Mouse (Mus musculus): ENCODE measurements around the gene Rapsn. TPM values are rescaled to one million over a fixed set of nuclear protein-coding genes. Genes with fewer than 3 reads are reported as not detected.
A peak's percentile ranks its signal among the peaks of the same experiment; 100 is the strongest.
"Not testable (repeated sequence)": the region's sequence is repeated elsewhere in the genome, so short reads cannot be mapped to it uniquely, and the experiment has no call there.

The Rapsn gene
- polyA plus RNA-seq, 1 experiment from 2014 or later: 2.7 TPM

GRCm38 (mm10) chr2:91027391-91028214, 7.8 kb upstream of the Rapsn start:
- 75% methylated on average over 9 of the region's 9 CpGs for WGBS
- Histone ChIP-seq H3K9ac (replicated peaks) (no peak overlapping the region), H3K4me1 (no peaks in the 10 kb centered on the region), H3K27me3 (replicated peaks) (no peaks in the 10 kb centered on the region), H3K4me3 (replicated peaks) (no peak overlapping the region), H3K9me3 (replicated peaks) (no peaks in the 10 kb centered on the region), H3K36me3 (no peaks in the 10 kb centered on the region), H3K4me2 (no peak overlapping the region), H3K27ac (replicated peaks) (no peak overlapping the region)
- ATAC-seq (ENCODE audit: low FRiP score): no peak

- Histone ChIP-seq H3K9me3 (replicated peaks) (no peaks in the 10 kb centered on the region), H3K9ac (replicated peaks) (no peak overlapping the region), H3K27me3 (replicated peaks) (no peaks in the 10 kb centered on the region), H3K27ac (replicated peaks) (no peak overlapping the region), H3K4me2 (no peak overlapping the region), H3K4me3 (replicated peaks) (no peak overlapping the region), H3K4me1 (no peaks in the 10 kb centered on the region), H3K36me3 (no peaks in the 10 kb centered on the region)
- ATAC-seq (ENCODE audit: low FRiP score): no peak
- 89% methylated on average over 4 of the region's 4 CpGs for WGBS
These were observed 4.2 kb upstream of the Rapsn start for GRCm38 (mm10) chr2:91031216-91031615.

GRCm38 (mm10) chr2:91033000-91033399, 2.4 kb upstream of the Rapsn start:
- Histone ChIP-seq H3K9me3 (replicated peaks) (no peaks in the 10 kb centered on the region), H3K4me2 (no peak overlapping the region), H3K27ac (replicated peaks) (no peak overlapping the region), H3K4me3 (replicated peaks) (no peak overlapping the region), H3K36me3 (no peaks in the 10 kb centered on the region), H3K4me1 (no peaks in the 10 kb centered on the region), H3K27me3 (replicated peaks) (no peaks in the 10 kb centered on the region), H3K9ac (replicated peaks) (no peak overlapping the region)
- 24% methylated on average over 3 of the region's 3 CpGs for WGBS
- ATAC-seq (ENCODE audit: low FRiP score): no peak

- H3K27ac ChIP-seq (replicated peaks): no peak overlapping the region
- H3K36me3 ChIP-seq: no peaks in the 10 kb centered on the region
- no peak overlapping the region for H3K4me2 ChIP-seq
- no peaks in the 10 kb centered on the region for H3K9me3 ChIP-seq (replicated peaks)
- ATAC-seq (ENCODE audit: low FRiP score): no peak
- H3K4me3 ChIP-seq (replicated peaks): no peak overlapping the region
- no peaks in the 10 kb centered on the region for H3K4me1 ChIP-seq
- no peaks in the 10 kb centered on the region for H3K27me3 ChIP-seq (replicated peaks)
- no peak overlapping the region for H3K9ac ChIP-seq (replicated peaks)
- WGBS: 73% methylated on average over 8 of the region's 8 CpGs
These were observed 6.4 kb downstream of the Rapsn start for GRCm38 (mm10) chr2:91041786-91042185.

- Histone ChIP-seq H3K4me2 (no peak overlapping the region), H3K27ac (replicated peaks) (no peak overlapping the region), H3K9ac (replicated peaks) (no peak overlapping the region), H3K9me3 (replicated peaks) (no peaks in the 10 kb centered on the region), H3K4me3 (replicated peaks) (no peak overlapping the region), H3K27me3 (replicated peaks) (no peaks in the 10 kb centered on the region), H3K36me3 (no peaks in the 10 kb centered on the region), H3K4me1 (no peaks in the 10 kb centered on the region)
- ATAC-seq (ENCODE audit: low FRiP score): no peak
- WGBS: 69% methylated on average over 21 of the region's 21 CpGs
These were observed 7.4 kb downstream of the Rapsn start for GRCm38 (mm10) chr2:91042651-91043398.

GRCm38 (mm10) chr2:91044727-91045126, 9.3 kb downstream of the Rapsn start:
- Histone ChIP-seq H3K9me3 (replicated peaks) (no peaks in the 10 kb centered on the region), H3K36me3 (no peaks in the 10 kb centered on the region), H3K27me3 (replicated peaks) (no peaks in the 10 kb centered on the region), H3K9ac (replicated peaks) (no peak overlapping the region), H3K4me3 (replicated peaks) (no peak overlapping the region), H3K4me2 (no peak overlapping the region), H3K4me1 (no peaks in the 10 kb centered on the region), H3K27ac (replicated peaks) (no peak overlapping the region)
- 85% methylated on average over 13 of the region's 13 CpGs for WGBS
- no peak for ATAC-seq (ENCODE audit: low FRiP score)

- 92% methylated on average over 1 of the region's 1 CpGs for WGBS
- not testable (repeated sequence) for ATAC-seq (ENCODE audit: low FRiP score)
These were observed 10.4 kb downstream of the Rapsn start for GRCm38 (mm10) chr2:91045805-91046204.

GRCm38 (mm10) chr2:91047359-91047758, 11.9 kb downstream of the Rapsn start:
- Histone ChIP-seq H3K9ac (replicated peaks) (no peak overlapping the region), H3K4me2 (no peak overlapping the region), H3K36me3 (0 out of 2 replicates have a peak, but pooled peaks cover 3% of the 10 kb centered on the region), H3K4me1 (no peaks in the 10 kb centered on the region), H3K27ac (replicated peaks) (no peak overlapping the region), H3K27me3 (replicated peaks) (no peaks in the 10 kb centered on the region), H3K9me3 (replicated peaks) (no peaks in the 10 kb centered on the region), H3K4me3 (replicated peaks) (no peak overlapping the region)
- ATAC-seq (ENCODE audit: low FRiP score): no peak
- 58% methylated on average over 9 of the region's 9 CpGs for WGBS

More at GRCm38 (mm10) chr2:91045805-91046204, 10.4 kb downstream of the Rapsn start:
- H3K4me1 ChIP-seq; H3K27me3 ChIP-seq (replicated peaks); H3K27ac ChIP-seq (replicated peaks); H3K9ac ChIP-seq (replicated peaks); H3K9me3 ChIP-seq (replicated peaks); H3K4me3 ChIP-seq (replicated peaks); H3K36me3 ChIP-seq; H3K4me2 ChIP-seq: not testable (repeated sequence)

- no peak overlapping the region for H3K4me3 ChIP-seq (replicated peaks)
- WGBS: 81% methylated on average over 3 of the region's 3 CpGs
- H3K9me3 ChIP-seq (replicated peaks): no peaks in the 10 kb centered on the region
- no peak overlapping the region for H3K27ac ChIP-seq (replicated peaks)
- H3K4me2 ChIP-seq: no peak overlapping the region
- peaks cover 20% of the 10 kb centered on the region for H3K4me1 ChIP-seq
- H3K9ac ChIP-seq (replicated peaks): no peak overlapping the region
- H3K36me3 ChIP-seq: peaks cover 22% of the 10 kb centered on the region
- H3K27me3 ChIP-seq (replicated peaks): no peaks in the 10 kb centered on the region
- ATAC-seq (ENCODE audit: low FRiP score): no peak
These were observed 16.5 kb downstream of the Rapsn start for GRCm38 (mm10) chr2:91051917-91052316.

GRCm38 (mm10) chr2:91052752-91053151, 17.3 kb downstream of the Rapsn start:
- no peak overlapping the region for H3K9ac ChIP-seq (replicated peaks)
- no peak overlapping the region for H3K27ac ChIP-seq (replicated peaks)
- H3K4me2 ChIP-seq: peak overlapping the region; percentile 85; the same call in 1 of the 2 replicates
- WGBS: 55% methylated on average over 2 of the region's 2 CpGs
- H3K9me3 ChIP-seq (replicated peaks): no peaks in the 10 kb centered on the region
- peaks cover 30% of the 10 kb centered on the region for H3K36me3 ChIP-seq
- no peak for ATAC-seq (ENCODE audit: low FRiP score)
- no peak overlapping the region for H3K4me3 ChIP-seq (replicated peaks)
- no peaks in the 10 kb centered on the region for H3K27me3 ChIP-seq (replicated peaks)
- H3K4me1 ChIP-seq: peaks cover 20% of the 10 kb centered on the region

GRCm38 (mm10) chr2:91053181-91053933, 17.9 kb downstream of the Rapsn start:
- Histone ChIP-seq H3K27ac (replicated peaks) (peak overlapping the region; percentile 97; the same call in 1 of the 2 replicates), H3K36me3 (peaks cover 36% of the 10 kb centered on the region), H3K27me3 (replicated peaks) (no peaks in the 10 kb centered on the region), H3K4me1 (peaks cover 20% of the 10 kb centered on the region), H3K4me3 (replicated peaks) (peak overlapping the region; percentile 72), H3K9me3 (replicated peaks) (no peaks in the 10 kb centered on the region), H3K9ac (replicated peaks) (peak overlapping the region; percentile 49), H3K4me2 (peak overlapping the region; percentile 85)
- WGBS: under 1% methylated on average over 6 of the region's 6 CpGs
- ATAC-seq (ENCODE audit: low FRiP score): no peak; the same call in 1 of the 2 replicates

Data from neural tube, embryonic 15.5 days (tissue).